Comparison of ENCODE assay signal across 9 mouse cellular contexts in genomic region chr6:29717952-29718521, GRCm38 (mm10). TPM values are rescaled to one million over a fixed set of nuclear protein-coding genes. Genes with fewer than 3 reads are reported as not detected.
DNase-seq lines count a peak whose midpoint lies in the region; ATAC-seq lines count a peak whose summit lies in the region.
"Had no signal": no experiment of that assay in that cellular context is flagged by ENCODE, and none has a peak within 500 bp of the region (broad histone marks: within the 10 kb centered on the region; RNA-seq: fewer than 3 reads in every experiment).

No protein-coding gene starts in this region.

- H3K27ac ChIP-seq in hindbrain, embryonic 13.5 days: peak overlapping the region; percentile 44
- no peak overlapping the region for H3K27ac ChIP-seq in hindbrain, embryonic 11.5 days (ENCODE audit: low read depth, low read length)
- H3K27ac ChIP-seq in embryonic facial prominence, embryonic 10.5 days (replicated peaks): peak overlapping the region; percentile 40; the same call in 1 of the 2 replicates
- H3K27ac ChIP-seq in heart, embryonic 16.5 days (ENCODE audit: low read length): no peak overlapping the region
- no peak overlapping the region for H3K27ac ChIP-seq in stomach, embryonic 15.5 days

- 23% methylated on average over 14 of the region's 14 CpGs for WGBS in hindbrain, embryonic 13.5 days
- 25% methylated on average over 14 of the region's 14 CpGs for WGBS in hindbrain, embryonic 11.5 days
- 14% methylated on average over 14 of the region's 14 CpGs for WGBS in embryonic facial prominence, embryonic 10.5 days
- WGBS in heart, embryonic 16.5 days: 27% methylated on average over 14 of the region's 14 CpGs
- WGBS in stomach, embryonic 15.5 days: 21% methylated on average over 14 of the region's 14 CpGs

- H3K9me3 ChIP-seq in hindbrain, embryonic 13.5 days: no peaks in the 10 kb centered on the region
- H3K9me3 ChIP-seq in hindbrain, embryonic 11.5 days (ENCODE audit: control insufficient read depth, low read length): no peaks in the 10 kb centered on the region
- no peaks in the 10 kb centered on the region for H3K9me3 ChIP-seq in embryonic facial prominence, embryonic 10.5 days
- H3K9me3 ChIP-seq in heart, embryonic 16.5 days (replicated peaks; ENCODE audit: control insufficient read depth, low read length): no peaks in the 10 kb centered on the region
- H3K9me3 ChIP-seq in stomach, embryonic 15.5 days: no peaks in the 10 kb centered on the region

- H3K4me3 ChIP-seq in hindbrain, embryonic 13.5 days: peak overlapping the region; percentile 25
- no peak overlapping the region for H3K4me3 ChIP-seq in hindbrain, embryonic 11.5 days (ENCODE audit: low read depth, low read length)
- peak overlapping the region; percentile 56 for H3K4me3 ChIP-seq in embryonic facial prominence, embryonic 10.5 days
- H3K4me3 ChIP-seq in heart, embryonic 16.5 days (ENCODE audit: low read length): peak overlapping the region; percentile 28
- 0 out of 2 replicates have a peak overlapping the region, but pooled peaks have one; percentile 6 for H3K4me3 ChIP-seq in stomach, embryonic 15.5 days (replicated peaks)

- peak overlapping the region; percentile 51 for H3K9ac ChIP-seq in hindbrain, embryonic 13.5 days
- H3K9ac ChIP-seq in hindbrain, embryonic 11.5 days (ENCODE audit: low read depth, low read length): no peak overlapping the region
- no peak overlapping the region for H3K9ac ChIP-seq in heart, embryonic 16.5 days (ENCODE audit: low read length)
- H3K9ac ChIP-seq in stomach, embryonic 15.5 days: no peak overlapping the region

- ATAC-seq in hindbrain, embryonic 13.5 days (ENCODE audit: low FRiP score): peak; percentile 63
- no peak for ATAC-seq in hindbrain, embryonic 11.5 days (ENCODE audit: low FRiP score)
- ATAC-seq in heart, embryonic 16.5 days (replicated peaks; ENCODE audit: extremely low read depth, insufficient read depth, low FRiP score): peak; percentile 53; the same call in 1 of the 2 replicates
- ATAC-seq in stomach, embryonic 15.5 days (ENCODE audit: insufficient read depth, low FRiP score, low read depth): peak; percentile 28; the same call in 1 of the 2 replicates

- H3K4me1 ChIP-seq in hindbrain, embryonic 13.5 days (replicated peaks): peaks cover 24% of the 10 kb centered on the region
- H3K4me1 ChIP-seq in hindbrain, embryonic 11.5 days (replicated peaks; ENCODE audit: control insufficient read depth, insufficient read depth, low read length): no peaks in the 10 kb centered on the region; the same call in 1 of the 2 replicates
- peaks cover 31% of the 10 kb centered on the region for H3K4me1 ChIP-seq in embryonic facial prominence, embryonic 10.5 days
- H3K4me1 ChIP-seq in heart, embryonic 16.5 days (ENCODE audit: control insufficient read depth, insufficient read depth, low read length): peaks cover 16% of the 10 kb centered on the region; the same call in 1 of the 2 replicates
- peaks cover 17% of the 10 kb centered on the region for H3K4me1 ChIP-seq in stomach, embryonic 15.5 days

- peak overlapping the region; percentile 45 for H3K4me2 ChIP-seq in hindbrain, embryonic 13.5 days
- H3K4me2 ChIP-seq in hindbrain, embryonic 11.5 days (replicated peaks; ENCODE audit: low read depth, low read length): no peak overlapping the region
- peak overlapping the region; percentile 54 for H3K4me2 ChIP-seq in heart, embryonic 16.5 days (ENCODE audit: low read depth, low read length)
- peak overlapping the region; percentile 40; the same call in 1 of the 2 replicates for H3K4me2 ChIP-seq in stomach, embryonic 15.5 days

- no peaks in the 10 kb centered on the region for H3K36me3 ChIP-seq in hindbrain, embryonic 13.5 days
- no peaks in the 10 kb centered on the region for H3K36me3 ChIP-seq in hindbrain, embryonic 11.5 days (ENCODE audit: control insufficient read depth, insufficient read depth, low read length)
- H3K36me3 ChIP-seq in embryonic facial prominence, embryonic 10.5 days (replicated peaks): no peaks in the 10 kb centered on the region
- no peaks in the 10 kb centered on the region for H3K36me3 ChIP-seq in heart, embryonic 16.5 days (ENCODE audit: control insufficient read depth, insufficient read depth)
- no peaks in the 10 kb centered on the region for H3K36me3 ChIP-seq in stomach, embryonic 15.5 days

- peaks cover 22% of the 10 kb centered on the region for H3K27me3 ChIP-seq in hindbrain, embryonic 13.5 days
- H3K27me3 ChIP-seq in hindbrain, embryonic 11.5 days (ENCODE audit: control insufficient read depth, insufficient read depth, low read length): 0 out of 2 replicates have a peak, but pooled peaks cover 4% of the 10 kb centered on the region
- H3K27me3 ChIP-seq in embryonic facial prominence, embryonic 10.5 days (replicated peaks; ENCODE audit: low read depth, poor library complexity, severe bottlenecking): peaks cover 37% of the 10 kb centered on the region
- no peaks in the 10 kb centered on the region; the same call in 1 of the 2 replicates for H3K27me3 ChIP-seq in heart, embryonic 16.5 days (ENCODE audit: control insufficient read depth, insufficient read depth, low read length)
- H3K27me3 ChIP-seq in stomach, embryonic 15.5 days (replicated peaks): no peaks in the 10 kb centered on the region

- DNase-seq in hindbrain, embryonic 11.5 days (ENCODE audit: low spot score): no peak
- DNase-seq in NIH3T3 (ENCODE audit: low read depth): peak; percentile 46
- DNase-seq in embryonic facial prominence, embryonic 10.5 days (ENCODE audit: low spot score): peak; percentile 42
- peak; percentile 54 to 62 for DNase-seq in layer of hippocampus, postnatal 36 days
- no peak for DNase-seq in spleen, adult 18-20 months

RNA-seq across cellular contexts. Expression of gene Smo, which starts 17.3 kb away (rescaled TPM):
- 15.1 and 16.2 TPM in 2 replicates for polyA plus RNA-seq in hindbrain, embryonic 13.5 days (2015; fragmentation: Nextera tagmentation; extraction: Ambion mirVana)
- polyA plus RNA-seq in hindbrain, embryonic 11.5 days (2014; fragmentation: Nextera tagmentation; extraction: Ambion mirVana): 38.6 and 39.3 TPM in 2 replicates
- 56.8 and 60.9 TPM in 2 replicates for polyA plus RNA-seq in embryonic facial prominence, embryonic 10.5 days (2016; fragmentation: Nextera tagmentation; extraction: Ambion mirVana)
- 15.8 and 16.4 TPM in 2 replicates for polyA plus RNA-seq in heart, embryonic 16.5 days (2015; fragmentation: Nextera tagmentation; extraction: Ambion mirVana)
- 10 to 100 TPM; 16.6 to 17.4 TPM for total RNA-seq in layer of hippocampus, postnatal 36 days (2021)
- polyA plus RNA-seq in stomach, embryonic 15.5 days (2015; fragmentation: Nextera tagmentation; extraction: Ambion mirVana): 36.0 and 41.7 TPM in 2 replicates
- total RNA-seq: neutrophil, adult 5-6 weeks had no signal

RNA-seq across cellular contexts. Expression of gene Tspan33, which starts 24.0 kb away (rescaled TPM):
- polyA plus RNA-seq in hindbrain, embryonic 13.5 days (2015; fragmentation: Nextera tagmentation; extraction: Ambion mirVana): 8.4 and 9.9 TPM in 2 replicates
- polyA plus RNA-seq in hindbrain, embryonic 11.5 days (2014; fragmentation: Nextera tagmentation; extraction: Ambion mirVana): 5.7 and 6.1 TPM in 2 replicates
- 6.0 and 7.4 TPM in 2 replicates for polyA plus RNA-seq in embryonic facial prominence, embryonic 10.5 days (2016; fragmentation: Nextera tagmentation; extraction: Ambion mirVana)
- polyA plus RNA-seq in heart, embryonic 16.5 days (2015; fragmentation: Nextera tagmentation; extraction: Ambion mirVana): 2.8 and 3.3 TPM in 2 replicates
- 10 to 100 TPM; 34.4 to 36.3 TPM for total RNA-seq in layer of hippocampus, postnatal 36 days (2021)
- 10.2 and 19.5 TPM in 2 replicates for polyA plus RNA-seq in stomach, embryonic 15.5 days (2015; fragmentation: Nextera tagmentation; extraction: Ambion mirVana)

RNA-seq across cellular contexts. Expression of gene Ahcyl2, which starts 49.8 kb away (rescaled TPM):
- polyA plus RNA-seq in hindbrain, embryonic 13.5 days (2015; fragmentation: Nextera tagmentation; extraction: Ambion mirVana): 18.0 and 18.2 TPM in 2 replicates
- polyA plus RNA-seq in hindbrain, embryonic 11.5 days (2014; fragmentation: Nextera tagmentation; extraction: Ambion mirVana): 14.5 and 17.4 TPM in 2 replicates
- 12.0 and 14.9 TPM in 2 replicates for polyA plus RNA-seq in embryonic facial prominence, embryonic 10.5 days (2016; fragmentation: Nextera tagmentation; extraction: Ambion mirVana)
- 6.7 and 7.8 TPM in 2 replicates for polyA plus RNA-seq in heart, embryonic 16.5 days (2015; fragmentation: Nextera tagmentation; extraction: Ambion mirVana)
- 100 to 1,000 TPM; 232 to 261 TPM for total RNA-seq in layer of hippocampus, postnatal 36 days (2021)
- polyA plus RNA-seq in stomach, embryonic 15.5 days (2015; fragmentation: Nextera tagmentation; extraction: Ambion mirVana): 30.2 and 40.3 TPM in 2 replicates

Comparison
In these comparisons a context has a peak if more than half of its experiments do, and no peak if none do; other contexts are left out.
1. H3K27ac ChIP-seq: peak in hindbrain, embryonic 13.5 days (single experiment) and embryonic facial prominence, embryonic 10.5 days (single experiment); none in hindbrain, embryonic 11.5 days (single experiment), heart, embryonic 16.5 days (single experiment) and stomach, embryonic 15.5 days (single experiment).
2. DNase-seq: peak in NIH3T3 (single experiment), embryonic facial prominence, embryonic 10.5 days (single experiment) and layer of hippocampus, postnatal 36 days (2 of 2); none in hindbrain, embryonic 11.5 days (single experiment) and spleen, adult 18-20 months (0 of 2).